Mouse (Mus musculus): Measurements from ENCODE around the gene Dcun1d5. TPM values are rescaled to one million over a fixed set of nuclear protein-coding genes. Genes with fewer than 3 reads are reported as not detected.

Gene Dcun1d5
- polyA plus RNA-seq (2014; fragmentation: Nextera tagmentation; extraction: Ambion mirVana), result 118 TPM in 2 replicates

DNA sequence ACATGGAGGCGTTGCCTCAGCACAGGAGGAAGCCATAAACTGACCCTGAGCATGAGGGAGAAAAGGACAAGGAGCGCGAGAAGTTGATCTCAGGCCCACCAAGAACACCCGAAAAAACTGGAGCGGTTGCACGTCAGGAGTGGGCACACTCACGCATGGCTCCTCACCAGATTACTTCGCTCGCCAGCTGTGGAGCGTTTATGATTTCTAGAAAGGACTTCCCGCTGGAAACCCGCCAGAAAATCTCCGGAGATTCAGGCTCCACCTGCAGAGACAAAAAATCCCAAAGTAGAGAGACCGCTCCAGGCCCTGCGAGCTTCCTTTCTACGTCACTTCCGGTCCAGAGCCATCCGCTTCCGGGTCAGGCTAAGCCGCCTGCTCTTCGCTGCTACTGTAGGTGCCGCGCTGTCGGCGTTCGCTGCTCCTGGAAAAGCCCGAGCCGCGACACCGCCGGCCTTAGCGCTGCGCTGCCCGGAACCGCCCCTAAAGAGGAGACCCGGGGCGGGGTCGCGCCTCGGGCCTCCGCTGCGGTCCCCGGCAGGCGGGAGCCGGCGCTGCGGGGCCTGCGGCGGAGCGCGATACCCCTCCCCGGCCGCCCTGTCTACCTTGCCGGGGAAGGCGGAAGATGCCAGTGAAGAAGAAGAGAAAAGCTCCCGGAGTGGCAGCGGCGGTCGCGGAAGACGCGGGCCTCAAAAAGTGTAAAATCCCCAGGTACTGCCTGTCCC, at the start of gene Dcun1d5, which contains the start of gene Dync2h1:
TSS of gene Dcun1d5 (plus strand) at position 349 of the 725 bp plus-strand sequence.
TSS of gene Dync2h1 (minus strand) at position 275 of the 725 bp plus-strand sequence.
- under 1% methylated on average over 62 of the region's 62 CpGs for WGBS

GRCm38 (mm10) chr9:7154391-7154790, 29.9 kb upstream of the Dcun1d5 start:
- no peak for ATAC-seq (ENCODE audit: low FRiP score, low TSS enrichment)
- H3K9ac ChIP-seq (replicated peaks; ENCODE audit: low read length), result no peak overlapping the region
- H3K4me3 ChIP-seq (replicated peaks; ENCODE audit: low read depth, low read length), result no peak overlapping the region
- no peak for DNase-seq
- peaks cover 44% of the 10 kb centered on the region for H3K36me3 ChIP-seq (ENCODE audit: control insufficient read depth, insufficient read depth, low read length)
- no peaks in the 10 kb centered on the region for H3K4me1 ChIP-seq (ENCODE audit: control insufficient read depth, insufficient read depth, low read length)
- no peaks in the 10 kb centered on the region for H3K27me3 ChIP-seq (ENCODE audit: control insufficient read depth, insufficient read depth, low read length)
- H3K9me3 ChIP-seq (ENCODE audit: control insufficient read depth, low read length), result no peaks in the 10 kb centered on the region
- H3K4me2 ChIP-seq (ENCODE audit: low read length), result no peak overlapping the region
- no peak overlapping the region for H3K27ac ChIP-seq (replicated peaks; ENCODE audit: low read depth, low read length)
- 99% methylated on average over 2 of the region's 2 CpGs for WGBS

More for the DNA sequence above, at the start of gene Dcun1d5, which contains the start of gene Dync2h1:
- ATAC-seq (ENCODE audit: low FRiP score, low TSS enrichment), result peak; percentile 99
- H3K4me1 ChIP-seq (ENCODE audit: control insufficient read depth, insufficient read depth, low read length), result peaks cover 27% of the 10 kb centered on the region
- 0 out of 2 replicates have a peak, but pooled peaks cover 8% of the 10 kb centered on the region for H3K36me3 ChIP-seq (ENCODE audit: control insufficient read depth, insufficient read depth, low read length)
- peak within 1 kb of the TSS; percentile 99 for H3K4me3 ChIP-seq (replicated peaks; ENCODE audit: low read depth, low read length)
- no peaks in the 10 kb centered on the region for H3K27me3 ChIP-seq (ENCODE audit: control insufficient read depth, insufficient read depth, low read length)
- peak within 1 kb of the TSS; percentile 90 for H3K4me2 ChIP-seq (ENCODE audit: low read length)
- H3K9ac ChIP-seq (replicated peaks; ENCODE audit: low read length), result peak within 1 kb of the TSS; percentile 87
- H3K27ac ChIP-seq (replicated peaks; ENCODE audit: low read depth, low read length), result peak within 1 kb of the TSS; percentile 93
- DNase-seq, result peak; percentile 98
- H3K9me3 ChIP-seq (ENCODE audit: control insufficient read depth, low read length), result no peaks in the 10 kb centered on the region

GRCm38 (mm10) chr9:7158605-7159004, 25.7 kb upstream of the Dcun1d5 start:
- no peak for ATAC-seq (ENCODE audit: low FRiP score, low TSS enrichment)
- Histone ChIP-seq H3K36me3 (ENCODE audit: control insufficient read depth, insufficient read depth, low read length) (peaks cover 59% of the 10 kb centered on the region), H3K4me1 (ENCODE audit: control insufficient read depth, insufficient read depth, low read length) (no peaks in the 10 kb centered on the region), H3K4me2 (ENCODE audit: low read length) (no peak overlapping the region), H3K4me3 (replicated peaks; ENCODE audit: low read depth, low read length) (no peak overlapping the region), H3K9me3 (ENCODE audit: control insufficient read depth, low read length) (no peaks in the 10 kb centered on the region), H3K9ac (replicated peaks; ENCODE audit: low read length) (no peak overlapping the region), H3K27me3 (ENCODE audit: control insufficient read depth, insufficient read depth, low read length) (no peaks in the 10 kb centered on the region), H3K27ac (replicated peaks; ENCODE audit: low read depth, low read length) (no peak overlapping the region)
- WGBS, result 97% methylated on average over 7 of the region's 7 CpGs
- no peak for DNase-seq

DNA sequence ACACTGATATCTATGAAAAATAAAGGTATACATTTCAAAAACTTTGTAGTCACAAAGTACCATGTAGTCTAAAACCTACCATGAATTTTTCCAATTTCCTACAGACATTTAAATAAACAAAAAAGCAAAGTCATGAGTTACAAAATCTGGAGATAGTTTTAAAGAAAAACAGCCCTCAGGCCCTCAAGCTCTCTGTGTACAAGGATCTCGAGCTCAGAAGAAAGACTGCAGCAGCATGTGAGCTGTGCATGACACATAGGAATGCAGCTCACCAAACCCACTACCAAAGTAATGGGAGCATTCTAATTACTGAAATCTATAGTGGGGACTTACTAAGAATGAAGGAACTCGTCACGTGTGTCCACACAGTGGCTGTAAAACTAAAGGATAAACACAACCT, 24.6 kb upstream of the Dcun1d5 start:
- H3K4me3 ChIP-seq (replicated peaks; ENCODE audit: low read depth, low read length), result no peak overlapping the region
- H3K4me2 ChIP-seq (ENCODE audit: low read length), result no peak overlapping the region
- H3K27ac ChIP-seq (replicated peaks; ENCODE audit: low read depth, low read length), result no peak overlapping the region
- no peaks in the 10 kb centered on the region for H3K27me3 ChIP-seq (ENCODE audit: control insufficient read depth, insufficient read depth, low read length)
- H3K9ac ChIP-seq (replicated peaks; ENCODE audit: low read length), result no peak overlapping the region
- ATAC-seq (ENCODE audit: low FRiP score, low TSS enrichment) (no peak), DNase-seq (no peak)
- no peaks in the 10 kb centered on the region for H3K9me3 ChIP-seq (ENCODE audit: control insufficient read depth, low read length)
- no peaks in the 10 kb centered on the region for H3K4me1 ChIP-seq (ENCODE audit: control insufficient read depth, insufficient read depth, low read length)
- WGBS, result 87% methylated on average over 3 of the region's 3 CpGs
- peaks cover 60% of the 10 kb centered on the region for H3K36me3 ChIP-seq (ENCODE audit: control insufficient read depth, insufficient read depth, low read length)

DNA sequence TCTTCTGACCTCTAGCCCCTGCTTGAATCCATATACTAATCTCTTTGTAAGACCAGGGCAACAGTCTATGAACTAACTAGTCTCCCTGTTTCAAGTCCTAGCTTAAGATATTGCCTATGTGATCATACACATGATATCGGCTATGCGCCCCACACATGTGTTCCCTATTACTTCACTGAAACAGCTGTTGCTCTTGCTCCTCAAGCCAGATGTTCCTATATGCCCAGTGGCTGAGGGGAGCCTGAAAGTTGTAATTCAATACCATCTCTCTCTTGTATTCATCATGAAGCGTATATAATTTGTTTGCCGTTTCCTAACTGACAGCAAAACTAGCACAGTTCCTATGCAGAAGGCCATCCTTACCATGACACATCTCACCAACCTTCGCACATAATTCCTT, 23.6 kb upstream of the Dcun1d5 start:
- H3K27ac ChIP-seq (replicated peaks; ENCODE audit: low read depth, low read length), result no peak overlapping the region
- no peaks in the 10 kb centered on the region for H3K9me3 ChIP-seq (ENCODE audit: control insufficient read depth, low read length)
- ATAC-seq (ENCODE audit: low FRiP score, low TSS enrichment) (no peak), DNase-seq (no peak)
- WGBS, result 96% methylated on average over 5 of the region's 5 CpGs
- H3K36me3 ChIP-seq (ENCODE audit: control insufficient read depth, insufficient read depth, low read length), result peaks cover 57% of the 10 kb centered on the region
- no peaks in the 10 kb centered on the region for H3K27me3 ChIP-seq (ENCODE audit: control insufficient read depth, insufficient read depth, low read length)
- H3K4me3 ChIP-seq (replicated peaks; ENCODE audit: low read depth, low read length), result no peak overlapping the region
- no peaks in the 10 kb centered on the region for H3K4me1 ChIP-seq (ENCODE audit: control insufficient read depth, insufficient read depth, low read length)
- H3K4me2 ChIP-seq (ENCODE audit: low read length), result no peak overlapping the region
- H3K9ac ChIP-seq (replicated peaks; ENCODE audit: low read length), result no peak overlapping the region

DNA sequence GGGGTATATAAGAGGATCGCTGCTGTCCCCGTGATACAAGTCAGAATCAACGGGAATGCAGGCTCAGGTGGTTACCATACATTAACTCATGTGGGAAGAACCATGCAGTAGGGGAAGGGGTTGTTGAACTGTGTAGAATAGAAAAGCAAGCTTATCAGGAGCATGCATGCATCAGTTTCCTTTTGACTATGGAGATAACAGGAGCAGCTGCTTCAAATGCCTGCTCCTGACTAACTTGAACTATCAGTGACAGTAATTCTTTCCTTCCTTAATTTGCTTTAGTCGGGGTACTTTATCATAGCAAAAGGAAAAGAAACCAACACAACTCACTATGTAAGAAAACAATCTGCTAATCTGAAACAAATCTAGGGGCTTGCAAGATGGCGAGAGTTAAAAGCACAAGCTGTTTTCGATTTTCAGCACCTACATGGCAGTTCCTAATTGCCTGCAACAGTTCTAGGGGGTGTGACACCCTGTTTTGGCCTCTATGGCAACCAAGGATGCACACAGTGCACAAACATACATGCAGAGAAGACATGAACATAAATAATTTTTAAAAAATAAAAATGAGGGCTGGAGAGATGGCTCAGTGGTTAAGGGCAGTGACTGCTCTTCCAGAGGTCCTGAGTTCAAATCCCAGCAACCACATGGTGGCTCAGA, 16.9 kb upstream of the Dcun1d5 start:
- H3K9ac ChIP-seq (replicated peaks; ENCODE audit: low read length), result no peak overlapping the region
- H3K4me2 ChIP-seq (ENCODE audit: low read length), result no peak overlapping the region
- H3K27me3 ChIP-seq (ENCODE audit: control insufficient read depth, insufficient read depth, low read length), result no peaks in the 10 kb centered on the region
- no peaks in the 10 kb centered on the region for H3K9me3 ChIP-seq (ENCODE audit: control insufficient read depth, low read length)
- ATAC-seq (ENCODE audit: low FRiP score, low TSS enrichment) (no peak), DNase-seq (no peak)
- H3K27ac ChIP-seq (replicated peaks; ENCODE audit: low read depth, low read length), result no peak overlapping the region
- H3K4me1 ChIP-seq (ENCODE audit: control insufficient read depth, insufficient read depth, low read length), result no peaks in the 10 kb centered on the region
- H3K36me3 ChIP-seq (ENCODE audit: control insufficient read depth, insufficient read depth, low read length), result peaks cover 51% of the 10 kb centered on the region
- H3K4me3 ChIP-seq (replicated peaks; ENCODE audit: low read depth, low read length), result no peak overlapping the region
- WGBS, result 94% methylated on average over 6 of the region's 6 CpGs

DNA sequence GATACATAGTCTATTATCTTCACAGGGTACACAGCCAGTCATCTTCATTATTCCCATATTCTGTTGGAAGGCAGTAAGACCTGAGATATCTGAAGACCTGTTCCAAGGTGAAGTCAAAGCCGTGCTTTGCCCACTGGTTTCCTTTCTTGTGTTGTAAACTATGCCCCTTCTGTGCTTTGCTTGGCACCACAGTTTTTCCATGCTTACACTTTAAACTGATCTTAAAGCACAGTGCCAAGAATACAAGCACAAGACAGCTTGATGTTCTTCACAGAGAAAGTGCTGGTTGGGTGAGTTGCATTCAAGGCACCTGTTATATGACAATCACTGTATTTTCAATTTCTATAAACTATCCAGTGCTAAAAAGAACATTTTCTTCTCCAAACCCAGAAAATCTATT, 10.6 kb upstream of the Dcun1d5 start:
- Histone ChIP-seq H3K9ac (replicated peaks; ENCODE audit: low read length) (no peak overlapping the region), H3K27me3 (ENCODE audit: control insufficient read depth, insufficient read depth, low read length) (no peaks in the 10 kb centered on the region), H3K4me2 (ENCODE audit: low read length) (no peak overlapping the region), H3K4me3 (replicated peaks; ENCODE audit: low read depth, low read length) (no peak overlapping the region), H3K27ac (replicated peaks; ENCODE audit: low read depth, low read length) (no peak overlapping the region), H3K9me3 (ENCODE audit: control insufficient read depth, low read length) (no peaks in the 10 kb centered on the region), H3K36me3 (ENCODE audit: control insufficient read depth, insufficient read depth, low read length) (peaks cover 28% of the 10 kb centered on the region), H3K4me1 (ENCODE audit: control insufficient read depth, insufficient read depth, low read length) (peaks cover 2% of the 10 kb centered on the region; the same call in 1 of the 2 replicates)
- 97% methylated on average over 1 of the region's 1 CpGs for WGBS
- ATAC-seq (ENCODE audit: low FRiP score, low TSS enrichment) (no peak), DNase-seq (no peak)

GRCm38 (mm10) chr9:7176618-7177610, 7.4 kb upstream of the Dcun1d5 start:
- H3K9ac ChIP-seq (replicated peaks; ENCODE audit: low read length), result peak overlapping the region; percentile 64
- H3K4me2 ChIP-seq (ENCODE audit: low read length), result peak overlapping the region; percentile 81
- H3K27me3 ChIP-seq (ENCODE audit: control insufficient read depth, insufficient read depth, low read length), result no peaks in the 10 kb centered on the region
- DNase-seq (peak; percentile 97), ATAC-seq (ENCODE audit: low FRiP score, low TSS enrichment) (peak; percentile 100)
- peaks cover 2% of the 10 kb centered on the region; the same call in 1 of the 2 replicates for H3K4me1 ChIP-seq (ENCODE audit: control insufficient read depth, insufficient read depth, low read length)
- WGBS, result 9% methylated on average over 41 of the region's 41 CpGs
- H3K27ac ChIP-seq (replicated peaks; ENCODE audit: low read depth, low read length), result 0 out of 2 replicates have a peak overlapping the region, but pooled peaks have one; percentile 14
- no peaks in the 10 kb centered on the region for H3K9me3 ChIP-seq (ENCODE audit: control insufficient read depth, low read length)
- peak overlapping the region; percentile 63 for H3K4me3 ChIP-seq (replicated peaks; ENCODE audit: low read depth, low read length)
- peaks cover 17% of the 10 kb centered on the region; the same call in 1 of the 2 replicates for H3K36me3 ChIP-seq (ENCODE audit: control insufficient read depth, insufficient read depth, low read length)

All from midbrain, embryonic 14.5 days (tissue).